Mouse (Mus musculus) adrenal gland, adult 10 weeks (tissue): Measurements from ENCODE around the gene Anp32b. TPM values are rescaled to one million over a fixed set of nuclear protein-coding genes. Genes with fewer than 3 reads are reported as not detected.

ENCODE experiments used
- polyA plus RNA-seq: library from polyadenylated mRNA; stranded (reverse); fragments of 350-450 nt; fragmentation: Illumina TruSeq; extraction: RNeasy Lipid Tissue Mini Kit (QIAGEN cat#74804); gene quantifications from one replicate; pipeline ENCODE4 v1.2.3, GENCODE M21; 2014; ENCODE audit warnings: low read depth, low replicate concordance

Anp32b gene
- polyA plus RNA-seq, result 301 TPM

DNA sequence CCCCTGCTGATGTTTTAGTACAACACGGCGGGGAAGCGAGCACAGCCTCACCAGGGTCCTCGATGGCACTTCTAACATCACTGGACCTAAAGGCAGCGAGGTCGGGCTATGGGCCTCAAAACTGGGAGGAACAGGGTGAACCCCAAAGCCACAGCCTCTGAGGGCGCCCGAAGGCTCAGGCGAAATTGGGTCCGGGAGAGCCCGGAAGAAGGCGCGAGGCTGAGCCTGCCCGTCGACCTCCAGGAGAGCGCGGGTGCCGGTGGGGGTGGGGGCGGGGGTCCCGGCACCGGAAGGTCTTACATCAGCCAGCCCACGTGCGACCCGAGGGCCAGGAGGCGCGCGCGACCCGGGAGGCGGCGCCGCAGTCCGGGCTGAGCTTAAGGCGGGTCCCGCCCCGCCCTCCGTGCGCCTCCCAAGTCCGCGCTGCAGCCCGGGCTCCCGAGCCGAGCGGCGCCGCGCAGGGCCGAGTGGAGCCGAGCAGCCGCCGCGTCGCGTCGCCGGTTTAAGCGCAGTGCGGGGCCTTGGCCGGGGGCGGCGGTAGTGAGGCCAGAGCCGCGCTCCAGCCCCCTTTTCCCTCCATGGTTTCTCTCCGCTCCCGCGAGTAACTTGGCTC is at the start of gene Anp32b:
Gene Anp32b, plus strand, starts transcription at position 384 of the 613 bp plus-strand sequence.

DNA sequence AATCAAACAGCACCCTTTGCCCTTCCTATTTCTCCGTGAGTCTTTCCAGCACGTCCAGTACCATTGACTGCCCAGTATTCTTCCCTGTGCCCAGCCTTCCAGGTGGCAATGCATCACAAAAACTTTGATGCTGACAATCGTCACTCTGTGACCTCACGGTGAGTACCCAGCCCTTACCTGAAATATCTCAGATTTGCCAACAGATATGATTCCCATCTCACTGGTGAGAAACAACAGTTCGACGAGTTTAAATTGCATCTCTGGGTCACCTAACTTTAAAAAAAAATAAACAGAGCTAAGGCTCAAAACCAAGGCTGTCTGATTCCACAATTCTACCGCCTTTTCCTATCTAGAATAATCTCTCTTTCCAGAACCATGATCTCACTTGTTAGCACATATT is 37.3 kb upstream of the Anp32b start, which contains the start of gene Hemgn:
Gene Hemgn, minus strand, starts transcription at position 101 of the 400 bp plus-strand sequence.

DNA sequence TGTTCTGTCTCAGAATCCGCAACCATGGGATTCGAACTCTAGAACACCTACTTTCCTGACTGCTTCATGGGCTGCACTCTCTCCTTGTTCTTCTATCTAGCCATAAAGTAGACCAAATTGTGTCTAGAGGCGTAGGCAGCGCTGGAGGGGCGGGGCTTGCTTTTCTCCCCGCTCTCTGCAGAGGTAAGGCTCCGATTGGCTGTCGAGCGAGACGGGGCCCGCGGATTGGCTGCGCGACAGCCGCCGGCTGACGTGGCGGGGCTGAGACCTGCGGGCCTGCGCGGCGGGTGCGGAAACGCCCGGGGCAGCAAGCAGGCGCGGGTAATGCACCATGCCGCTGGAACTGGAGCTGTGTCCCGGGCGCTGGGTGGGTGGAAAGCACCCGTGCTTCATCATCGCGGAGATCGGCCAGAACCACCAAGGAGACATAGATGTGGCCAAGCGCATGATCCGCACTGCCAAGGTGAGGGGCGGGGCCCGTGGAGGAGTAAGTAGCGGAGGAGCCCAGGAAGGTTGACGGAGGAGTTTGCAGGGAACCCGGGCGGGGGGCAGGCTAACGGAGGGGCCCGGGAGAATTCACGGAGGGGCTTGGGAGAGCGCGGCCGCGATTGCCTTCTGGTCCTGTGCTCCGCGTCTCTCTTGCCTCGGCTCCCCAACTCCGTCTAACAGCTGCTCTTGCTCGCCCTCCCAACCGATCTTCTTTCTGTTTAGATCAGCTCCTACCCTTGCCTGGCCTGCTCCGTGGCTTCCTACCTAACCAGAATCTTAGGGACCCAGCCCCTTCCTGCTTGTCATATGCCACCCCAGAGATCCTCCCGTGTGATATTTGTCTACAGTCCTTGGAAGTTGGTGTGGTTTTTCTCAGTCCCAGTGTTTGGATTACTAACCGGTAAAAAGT is 38.6 kb downstream of the Anp32b start, which contains the start of gene Nans:
Gene Nans, plus strand, starts transcription at position 221 of the 898 bp plus-strand sequence.

Other genes with a start within 250 kb of the Anp32b start
- not detected for gene Foxe1, start 107.3 kb upstream of the Anp32b start, polyA plus RNA-seq
- 0.76 TPM for gene Trmo, start 61.5 kb upstream of the Anp32b start, polyA plus RNA-seq
- gene Hemgn, start 37.4 kb upstream of the Anp32b start, polyA plus RNA-seq, result not detected
- 2.8 TPM for gene Nans, start 38.3 kb downstream of the Anp32b start, polyA plus RNA-seq
- gene Trim14, start 85.2 kb downstream of the Anp32b start, polyA plus RNA-seq, result 5.3 TPM
- 2.3 TPM for gene Coro2a, start 151.3 kb downstream of the Anp32b start, polyA plus RNA-seq
- not detected for gene Tbc1d2, start 199.3 kb downstream of the Anp32b start, polyA plus RNA-seq